Mouse (Mus musculus) lung, embryonic 15.5 days (tissue): ENCODE results near the gene Vmn1r42. TPM values are rescaled to one million over a fixed set of nuclear protein-coding genes. Genes with fewer than 3 reads are reported as not detected.
"Not testable (repeated sequence)": the region's sequence is repeated elsewhere in the genome, so short reads cannot be mapped to it uniquely, and the experiment has no call there.

Experiments
- ATAC-seq: fragments of 200-750 bp; cut with Nextera tagmentation; 2 replicates; pipeline ENCODE4 v1.8.0; 2017; ENCODE audit warnings: moderate number of reproducible peaks, borderline replicate concordance; ENCODE audit not compliant: low FRiP score, low TSS enrichment; ENCODE audit errors: extremely low read depth
- H3K27ac ChIP-seq: fragments of 300-500 bp; sonication (generic); 2 replicates; pipeline ENCODE4 v1.5.1; 2015; ENCODE audit warnings: moderate library complexity, mild to moderate bottlenecking, inconsistent platforms
- H3K27me3 ChIP-seq: fragments of 300-500 bp; sonication (generic); 2 replicates; pipeline ENCODE4 v1.6.1; 2015; ENCODE audit warnings: inconsistent platforms
- H3K36me3 ChIP-seq: fragments of 300-500 bp; sonication (generic); 2 replicates; pipeline ENCODE4 v1.6.1; 2015; ENCODE audit warnings: inconsistent platforms
- H3K4me1 ChIP-seq: fragments of 300-500 bp; sonication (generic); 2 replicates; pipeline ENCODE4 v1.6.1; 2015; ENCODE audit warnings: inconsistent platforms
- H3K4me2 ChIP-seq: fragments of 300-500 bp; sonication (generic); 2 replicates; pipeline ENCODE4 v1.6.1; 2015; ENCODE audit warnings: inconsistent platforms, mild to moderate bottlenecking, moderate library complexity
- H3K4me3 ChIP-seq: fragments of 300-500 bp; sonication (generic); 2 replicates; pipeline ENCODE4 v1.5.1; 2015; ENCODE audit warnings: mild to moderate bottlenecking, inconsistent platforms
- H3K9ac ChIP-seq: fragments of 300-500 bp; sonication (generic); 2 replicates; pipeline ENCODE4 v1.6.1; 2015; ENCODE audit warnings: inconsistent platforms
- H3K9me3 ChIP-seq: fragments of 300-500 bp; sonication (generic); 2 replicates; pipeline ENCODE4 v1.6.1; 2016; ENCODE audit warnings: inconsistent platforms
- WGBS: fragments of 180-500 bp; shearing (Covaris S2); methylation state at CpG from one replicate; pipeline ENCODE4 v1.1.7; 2015; 5-methylcytosine and 5-hydroxymethylcytosine counted together
- polyA plus RNA-seq: library from polyadenylated mRNA; unstranded; fragments of >200 nt; fragmentation: Nextera tagmentation; extraction: Ambion mirVana; gene quantifications from 2 replicates; pipeline ENCODE4 v1.2.1, GENCODE M21; 2015

Vmn1r42 gene
- polyA plus RNA-seq: not detected in 2 replicates

DNA sequence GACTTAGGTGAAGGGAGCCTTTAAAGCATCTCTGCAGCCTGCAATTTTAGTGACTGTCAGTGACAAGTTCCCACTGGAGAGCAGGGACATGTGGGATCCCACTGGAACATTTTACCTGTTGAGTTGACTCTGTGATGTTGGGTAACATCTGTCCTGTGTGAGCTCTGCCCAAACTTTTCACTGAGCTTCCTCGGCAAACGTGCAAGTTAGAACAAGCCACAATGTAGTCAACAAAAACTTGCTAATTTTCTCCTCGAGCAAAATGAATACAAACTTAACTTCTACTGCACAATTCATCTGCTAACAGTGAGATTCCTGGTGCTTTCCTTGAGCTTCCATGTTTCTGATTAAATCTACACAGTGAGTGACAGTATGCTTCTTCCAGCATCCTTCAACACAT is at the start of gene Vmn1r42, which contains the start of gene Vmn1r43:
Gene Vmn1r42 (minus strand): TSS at position 101 of the 400 bp plus-strand sequence.
Gene Vmn1r43 (minus strand): TSS at position 101 of the 400 bp plus-strand sequence.
- H3K4me3 ChIP-seq, H3K27ac ChIP-seq, H3K4me1 ChIP-seq, ATAC-seq, H3K9me3 ChIP-seq, H3K4me2 ChIP-seq, H3K27me3 ChIP-seq, H3K36me3 ChIP-seq, H3K9ac ChIP-seq: not testable (repeated sequence)
- 69% methylated on average over 3 of the region's 3 CpGs for WGBS

DNA sequence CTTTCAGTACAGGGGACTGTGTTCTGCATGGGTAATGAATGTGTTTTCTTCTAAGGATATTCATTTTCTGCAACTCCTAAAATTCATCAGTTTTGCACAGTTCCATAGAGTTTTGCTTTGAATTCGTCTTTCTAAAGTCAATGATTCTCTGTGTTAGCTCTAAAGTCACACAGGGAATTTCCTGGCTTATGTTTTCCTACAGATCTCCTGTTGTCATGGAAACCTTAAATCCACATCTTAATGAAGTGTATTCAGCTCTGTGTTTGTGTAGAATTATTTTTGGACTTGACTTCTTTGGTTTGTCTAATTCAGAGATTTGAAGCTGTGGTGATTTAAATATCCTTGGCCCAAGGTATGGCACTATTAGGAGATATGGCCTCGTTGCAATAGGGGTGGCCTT is 7.6 kb upstream of the Vmn1r42 start:
- WGBS: 31% methylated on average over 2 of the region's 2 CpGs
- Histone ChIP-seq H3K9me3 (no peaks in the 10 kb centered on the region), H3K27ac (no peak overlapping the region), H3K4me3 (no peak overlapping the region), H3K4me1 (no peaks in the 10 kb centered on the region), H3K27me3 (no peaks in the 10 kb centered on the region), H3K9ac (no peak overlapping the region), H3K4me2 (no peak overlapping the region), H3K36me3 (no peaks in the 10 kb centered on the region)
- ATAC-seq: no peak

DNA sequence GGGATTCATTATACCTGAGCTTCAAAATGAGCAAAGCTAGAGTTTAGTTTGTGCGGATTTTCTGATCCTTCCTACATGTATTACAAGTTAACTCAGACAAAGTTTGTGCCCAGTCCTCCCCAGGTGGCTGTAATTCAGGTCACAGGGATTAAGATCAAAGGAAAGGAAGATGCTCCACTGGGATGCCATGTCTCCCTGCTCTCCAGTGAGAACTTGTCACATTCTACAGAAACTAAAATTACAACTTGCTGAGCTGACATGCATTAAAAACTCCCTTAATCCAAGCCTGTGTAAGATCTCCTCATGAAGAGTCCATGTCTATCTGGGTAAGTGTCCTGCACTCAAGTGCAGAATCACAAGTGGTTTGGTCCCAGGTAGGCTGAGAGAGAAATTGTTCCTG is 7.1 kb upstream of the Vmn1r42 start, which contains the start of gene Vmn1r44:
Gene Vmn1r44 (plus strand): TSS at position 301 of the 400 bp plus-strand sequence.
- 83% methylated on average over 1 of the region's 1 CpGs for WGBS
- ATAC-seq: no peak

DNA sequence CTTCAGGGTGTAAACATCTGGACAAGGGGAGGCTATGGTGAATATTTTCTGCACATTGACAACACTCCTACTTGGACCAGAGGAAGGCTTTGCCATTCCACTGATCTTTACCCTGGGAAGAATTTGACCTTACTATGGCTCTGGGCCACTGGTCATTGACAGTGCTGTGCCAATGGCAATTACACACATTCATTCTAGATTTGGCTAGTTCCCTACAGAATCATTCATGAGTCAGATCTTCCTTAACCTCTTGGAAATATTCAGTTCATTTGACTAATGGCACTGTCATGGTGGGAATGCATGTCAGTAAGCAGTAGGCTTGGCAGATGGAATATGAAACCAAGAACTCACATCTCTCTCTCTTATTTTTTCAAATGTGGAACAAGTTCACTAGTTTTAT is 4.7 kb upstream of the Vmn1r42 start:
- no peak overlapping the region for H3K4me2 ChIP-seq
- H3K9ac ChIP-seq: no peak overlapping the region
- H3K36me3 ChIP-seq: no peaks in the 10 kb centered on the region
- no peak overlapping the region for H3K4me3 ChIP-seq
- no peak for ATAC-seq
- no peaks in the 10 kb centered on the region for H3K4me1 ChIP-seq
- no peak overlapping the region for H3K27ac ChIP-seq
- H3K9me3 ChIP-seq: no peaks in the 10 kb centered on the region
- no peaks in the 10 kb centered on the region for H3K27me3 ChIP-seq

More for the DNA sequence above, 7.1 kb upstream of the Vmn1r42 start, which contains the start of gene Vmn1r44:
- Histone ChIP-seq H3K9ac (no peak within 1 kb of the TSS), H3K9me3 (no peaks in the 10 kb centered on the region), H3K27me3 (no peaks in the 10 kb centered on the region), H3K4me3 (no peak within 1 kb of the TSS), H3K4me2 (no peak within 1 kb of the TSS), H3K27ac (no peak within 1 kb of the TSS), H3K36me3 (no peaks in the 10 kb centered on the region), H3K4me1 (no peaks in the 10 kb centered on the region)

DNA sequence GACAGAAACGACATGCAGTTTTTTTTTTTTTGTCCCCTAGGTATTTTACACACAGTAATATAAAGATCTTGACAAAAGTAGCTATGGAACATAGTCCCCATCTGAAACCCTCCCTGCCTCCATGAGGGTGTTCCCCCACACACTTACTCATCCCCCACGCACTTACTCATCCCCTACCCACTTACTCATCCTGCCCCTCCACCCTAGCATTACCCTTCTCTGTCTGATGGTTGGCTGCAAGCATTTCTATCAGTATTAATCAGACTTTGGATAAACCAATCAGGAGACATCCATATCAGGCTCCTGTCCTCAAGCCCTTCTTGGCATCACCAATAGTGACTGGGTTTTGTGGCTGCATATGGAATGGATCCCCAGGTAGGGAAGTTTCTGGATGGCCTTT is 750 bp upstream of the Vmn1r42 start:
- 61% methylated on average over 2 of the region's 2 CpGs for WGBS

DNA sequence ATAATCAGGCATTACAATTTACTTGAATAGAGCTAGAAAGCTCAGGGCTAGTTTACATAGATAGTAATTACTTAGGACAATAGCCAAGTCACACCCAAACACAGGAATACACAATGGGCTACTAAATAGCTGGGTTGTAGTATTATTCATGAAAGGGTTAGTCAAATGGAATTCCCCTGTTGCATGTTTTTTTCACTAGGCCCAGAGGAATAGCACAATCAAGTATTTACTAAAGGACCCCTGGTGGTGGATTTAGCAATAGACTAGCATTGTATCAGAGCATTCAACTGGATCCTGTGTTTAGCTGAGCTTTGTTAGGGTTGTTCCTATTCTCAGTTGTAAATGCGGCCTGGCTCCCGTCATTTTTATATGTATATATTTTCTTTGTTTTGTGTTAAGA is 8.2 kb downstream of the Vmn1r42 start:
- WGBS: 94% methylated on average over 2 of the region's 2 CpGs

More for the DNA sequence above, 750 bp upstream of the Vmn1r42 start:
- Histone ChIP-seq H3K4me3 (no peak overlapping the region), H3K9me3 (no peaks in the 10 kb centered on the region), H3K9ac (no peak overlapping the region), H3K27ac (no peak overlapping the region), H3K4me2 (no peak overlapping the region), H3K36me3 (no peaks in the 10 kb centered on the region), H3K4me1 (no peaks in the 10 kb centered on the region), H3K27me3 (no peaks in the 10 kb centered on the region)
- ATAC-seq: no peak

DNA sequence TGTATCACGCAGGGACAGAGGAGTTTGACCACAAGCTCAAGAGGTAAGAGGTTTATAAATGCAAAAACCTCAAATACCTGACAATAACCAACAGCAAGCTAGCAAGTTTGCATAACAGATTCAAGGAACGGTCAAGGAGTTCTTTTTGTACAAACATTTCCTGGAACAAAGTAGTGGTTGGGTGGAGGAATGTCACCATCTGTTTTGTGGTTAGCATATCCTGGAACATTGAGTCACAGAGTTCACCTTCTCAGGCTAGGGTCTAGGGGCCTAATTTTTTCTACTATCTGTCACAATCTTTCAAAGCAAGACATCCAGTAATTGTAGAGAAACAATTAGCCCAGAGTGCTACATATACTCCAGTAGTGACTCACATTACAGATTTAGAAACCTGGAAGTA is 8.9 kb downstream of the Vmn1r42 start:
- no peak overlapping the region for H3K27ac ChIP-seq
- WGBS: 88% methylated on average over 2 of the region's 2 CpGs
- H3K4me3 ChIP-seq: no peak overlapping the region
- no peaks in the 10 kb centered on the region for H3K4me1 ChIP-seq
- no peaks in the 10 kb centered on the region for H3K27me3 ChIP-seq
- ATAC-seq: no peak
- H3K9me3 ChIP-seq: peaks cover 6% of the 10 kb centered on the region; the same call in 1 of the 2 replicates
- H3K4me2 ChIP-seq: no peak overlapping the region
- no peak overlapping the region for H3K9ac ChIP-seq
- H3K36me3 ChIP-seq: no peaks in the 10 kb centered on the region

More for the DNA sequence above, 8.2 kb downstream of the Vmn1r42 start:
- Histone ChIP-seq H3K9me3 (peaks cover 6% of the 10 kb centered on the region; the same call in 1 of the 2 replicates), H3K4me1 (no peaks in the 10 kb centered on the region), H3K36me3 (no peaks in the 10 kb centered on the region), H3K9ac (no peak overlapping the region), H3K4me3 (no peak overlapping the region), H3K27ac (no peak overlapping the region), H3K27me3 (no peaks in the 10 kb centered on the region), H3K4me2 (no peak overlapping the region)
- ATAC-seq: no peak

DNA sequence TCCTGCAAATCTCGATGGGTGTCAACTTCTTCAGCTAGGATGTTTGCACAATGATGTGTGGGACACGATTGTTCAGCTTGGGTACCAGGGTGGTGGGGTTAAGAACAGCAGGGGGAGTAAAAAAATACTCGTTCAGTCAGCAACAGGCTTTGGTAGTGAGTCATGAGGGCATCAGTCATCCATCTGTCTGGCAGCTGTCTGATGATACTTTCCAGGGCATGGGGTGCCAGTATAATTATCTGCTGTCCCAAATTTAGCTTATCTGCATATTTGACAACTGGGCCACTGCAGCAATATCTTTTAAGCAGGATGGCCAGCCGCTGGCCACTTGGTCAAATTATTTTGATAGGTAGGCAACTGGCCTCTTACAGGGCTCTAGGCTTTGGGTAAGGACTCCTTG is 12.4 kb downstream of the Vmn1r42 start:
- WGBS: 64% methylated on average over 4 of the region's 4 CpGs
- H3K4me2 ChIP-seq: no peak overlapping the region
- H3K27me3 ChIP-seq: no peaks in the 10 kb centered on the region
- H3K27ac ChIP-seq: no peak overlapping the region
- no peaks in the 10 kb centered on the region for H3K4me1 ChIP-seq
- no peaks in the 10 kb centered on the region for H3K36me3 ChIP-seq
- H3K9ac ChIP-seq: no peak overlapping the region
- peaks cover 6% of the 10 kb centered on the region; the same call in 1 of the 2 replicates for H3K9me3 ChIP-seq
- no peak for ATAC-seq
- no peak overlapping the region for H3K4me3 ChIP-seq

DNA sequence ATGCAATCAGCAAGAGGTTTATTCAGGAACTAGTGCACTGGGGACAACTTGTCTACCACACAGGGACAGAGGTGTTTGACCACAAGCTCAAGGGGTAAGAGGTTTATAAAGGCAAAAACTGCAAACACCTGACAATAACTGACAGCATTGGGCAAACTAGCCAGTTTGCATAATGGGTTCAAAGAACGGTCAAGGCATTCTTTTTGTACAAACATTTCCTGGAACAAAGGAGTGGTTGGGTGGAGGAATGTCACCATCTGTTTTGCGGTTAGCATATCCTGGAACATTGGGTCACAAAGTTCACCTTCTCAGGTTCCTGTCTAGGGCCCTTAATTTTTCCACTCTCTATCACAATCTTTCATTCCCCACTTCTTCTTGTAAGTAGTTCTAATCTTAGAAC is 16.4 kb downstream of the Vmn1r42 start:
- no peak overlapping the region for H3K4me2 ChIP-seq
- no peak overlapping the region for H3K9ac ChIP-seq
- no peaks in the 10 kb centered on the region for H3K4me1 ChIP-seq
- 69% methylated on average over 2 of the region's 2 CpGs for WGBS
- H3K9me3 ChIP-seq: no peaks in the 10 kb centered on the region
- no peak for ATAC-seq
- H3K4me3 ChIP-seq: no peak overlapping the region
- no peak overlapping the region for H3K27ac ChIP-seq
- H3K36me3 ChIP-seq: no peaks in the 10 kb centered on the region
- H3K27me3 ChIP-seq: no peaks in the 10 kb centered on the region

DNA sequence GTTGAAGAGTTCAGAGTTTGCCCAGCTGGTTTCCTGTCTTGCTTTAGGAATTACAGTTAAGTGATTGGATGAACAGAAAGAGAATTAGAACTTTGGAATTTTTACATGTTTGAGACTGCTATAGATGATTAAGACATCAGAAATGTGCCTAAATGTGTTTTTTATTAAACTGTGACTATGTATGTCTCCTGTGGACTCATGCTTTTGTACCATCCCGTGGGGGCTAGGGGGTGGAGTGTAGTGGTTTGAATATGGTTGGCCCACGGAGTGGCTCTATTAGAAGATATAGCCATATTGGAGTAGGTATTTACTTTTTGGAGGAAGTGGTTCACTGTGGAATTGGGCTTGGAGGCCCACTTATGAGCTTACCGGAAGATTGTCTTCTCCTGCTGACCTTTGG is 18.7 kb downstream of the Vmn1r42 start:
- 73% methylated on average over 3 of the region's 3 CpGs for WGBS
- H3K27me3 ChIP-seq: no peaks in the 10 kb centered on the region
- no peaks in the 10 kb centered on the region for H3K4me1 ChIP-seq
- no peak overlapping the region for H3K4me3 ChIP-seq
- no peaks in the 10 kb centered on the region for H3K9me3 ChIP-seq
- no peaks in the 10 kb centered on the region for H3K36me3 ChIP-seq
- ATAC-seq: no peak
- no peak overlapping the region for H3K27ac ChIP-seq
- H3K9ac ChIP-seq: no peak overlapping the region
- H3K4me2 ChIP-seq: no peak overlapping the region

Other genes starting within 250 kb of the Vmn1r42 start
- 11.2 and 11.6 TPM in 2 replicates for gene Txnrd3, start 232.4 kb downstream of the Vmn1r42 start, polyA plus RNA-seq
- not detected in 2 replicates for gene Vmn1r40, start 168.9 kb downstream of the Vmn1r42 start, polyA plus RNA-seq
- gene Vmn1r41, start 135.6 kb downstream of the Vmn1r42 start, polyA plus RNA-seq: not detected in 2 replicates
- gene Vmn1r43, start within 50 bp of the Vmn1r42 start, polyA plus RNA-seq: 0.01 TPM in 1 of 2 replicates, not detected in the other
- not detected in 2 replicates for gene Vmn1r44, start 7.2 kb upstream of the Vmn1r42 start, polyA plus RNA-seq
- not detected in 2 replicates for gene Vmn1r45, start 64.2 kb upstream of the Vmn1r42 start, polyA plus RNA-seq
- gene Vmn1r46, start 92.9 kb upstream of the Vmn1r42 start, polyA plus RNA-seq: not detected in 2 replicates
- gene Vmn1r47, start 139.7 kb upstream of the Vmn1r42 start, polyA plus RNA-seq: not detected in 2 replicates
- not detected in 2 replicates for gene Vmn1r48, start 160.4 kb upstream of the Vmn1r42 start, polyA plus RNA-seq
- gene Vmn1r49, start 202.1 kb upstream of the Vmn1r42 start, polyA plus RNA-seq: not detected in 2 replicates
- not detected in 2 replicates for gene Vmn1r50, start 225.0 kb upstream of the Vmn1r42 start, polyA plus RNA-seq
- not detected in 2 replicates for gene Vmn1r51, start 246.2 kb upstream of the Vmn1r42 start, polyA plus RNA-seq